Mouse (Mus musculus): ENCODE measurements around the gene Rps23. TPM values are rescaled to one million over a fixed set of nuclear protein-coding genes. Genes with fewer than 3 reads are reported as not detected.
"Not testable (repeated sequence)": the region's sequence is repeated elsewhere in the genome, so short reads cannot be mapped to it uniquely, and the experiment has no call there.

Rps23 gene
- total RNA-seq, 2 experiments from 2014 or later, result 174 to 212 TPM

- DNase-seq (ENCODE audit: low spot score in 2 of 2), result no peak
- intact Hi-C loops (cut with DNase I), result no loop called here
Observed at GRCm38 (mm10) chr13:90926938-90927633, 4.3 kb downstream of the Rps23 start.

GRCm38 (mm10) chr13:90928266-90928665 lies 5.5 kb downstream of the Rps23 start:
- DNase-seq (ENCODE audit: low spot score in 2 of 2); intact Hi-C loops (cut with DNase I): not testable (repeated sequence)

GRCm38 (mm10) chr13:90929847-90930246 lies 7.1 kb downstream of the Rps23 start:
- DNase-seq (ENCODE audit: low spot score in 2 of 2), result peak; percentile 89 to 91
- intact Hi-C loops (cut with DNase I), result no loop called here

- intact Hi-C loops (cut with DNase I), result no loop called here
- no peak for DNase-seq (ENCODE audit: low spot score in 2 of 2)
Observed at GRCm38 (mm10) chr13:90933256-90933655, 10.5 kb downstream of the Rps23 start.

GRCm38 (mm10) chr13:90935852-90936251 lies 13.1 kb downstream of the Rps23 start:
- DNase-seq (ENCODE audit: low spot score in 2 of 2), result no peak
- intact Hi-C loops (cut with DNase I), result no loop called here

- intact Hi-C loops (cut with DNase I), result no loop called here
- no peak for DNase-seq (ENCODE audit: low spot score in 2 of 2)
Observed at GRCm38 (mm10) chr13:90939192-90939591, 16.4 kb downstream of the Rps23 start.

- no peak for DNase-seq (ENCODE audit: low spot score in 2 of 2)
- intact Hi-C loops (cut with DNase I), result no loop called here
Observed at GRCm38 (mm10) chr13:90939600-90939999, 16.8 kb downstream of the Rps23 start.

GRCm38 (mm10) chr13:90958894-90959293 lies 36.1 kb downstream of the Rps23 start:
- intact Hi-C loops (cut with DNase I), result no loop called here

GRCm38 (mm10) chr13:90960591-90960990 lies 37.8 kb downstream of the Rps23 start:
- no peak for DNase-seq (ENCODE audit: low spot score in 2 of 2)
- intact Hi-C loops (cut with DNase I), result loop anchor here (10.0 kb wide), 1 partner anchor 674 kb away; no protein-coding TSS in a partner anchor

More at GRCm38 (mm10) chr13:90958894-90959293, 36.1 kb downstream of the Rps23 start:
- DNase-seq (ENCODE audit: low spot score in 2 of 2), result no peak

- intact Hi-C loops (cut with DNase I), result loop anchor here (10.0 kb wide), 1 partner anchor 672 kb away; no protein-coding TSS in a partner anchor
Observed at GRCm38 (mm10) chr13:90962836-90963760, 40.3 kb downstream of the Rps23 start.

GRCm38 (mm10) chr13:90964511-90964910 lies 41.8 kb downstream of the Rps23 start:
- DNase-seq (ENCODE audit: low spot score in 2 of 2), result no peak
- intact Hi-C loops (cut with DNase I), result loop anchor here (10.0 kb wide), 1 partner anchor 670 kb away; no protein-coding TSS in a partner anchor

More at GRCm38 (mm10) chr13:90962836-90963760, 40.3 kb downstream of the Rps23 start:
- no peak for DNase-seq (ENCODE audit: low spot score in 2 of 2)

- DNase-seq (ENCODE audit: low spot score in 2 of 2), result no peak
- intact Hi-C loops (cut with DNase I), result loop anchor here (5.0 to 10.0 kb wide), 3 partner anchors 126 to 669 kb away; no protein-coding TSS in a partner anchor
Observed at GRCm38 (mm10) chr13:90965996-90966395, 43.2 kb downstream of the Rps23 start.

- intact Hi-C loops (cut with DNase I), result loop anchor here (5.0 to 10.0 kb wide), 3 partner anchors 125 to 667 kb away; no protein-coding TSS in a partner anchor
- DNase-seq (ENCODE audit: low spot score in 2 of 2), result peak; percentile 89
Observed at GRCm38 (mm10) chr13:90967422-90967821, 44.7 kb downstream of the Rps23 start.

- intact Hi-C loops (cut with DNase I), result loop anchor here (5.0 to 10.0 kb wide), 3 partner anchors 123 to 666 kb away; no protein-coding TSS in a partner anchor
- DNase-seq (ENCODE audit: low spot score in 2 of 2), result no peak
Observed at GRCm38 (mm10) chr13:90968940-90969339, 46.2 kb downstream of the Rps23 start.

- intact Hi-C loops (cut with DNase I), result loop anchor here (5.0 kb wide), 1 partner anchor 492 kb away; the partner anchor contains the start of gene Ssbp2
- no peak for DNase-seq (ENCODE audit: low spot score in 2 of 2)
Observed at GRCm38 (mm10) chr13:90970259-90971017, 47.7 kb downstream of the Rps23 start.

GRCm38 (mm10) chr13:90973409-90973808 lies 50.7 kb downstream of the Rps23 start:
- intact Hi-C loops (cut with DNase I), result loop anchor here (5.0 kb wide), 1 partner anchor 489 kb away; the partner anchor contains the start of gene Ssbp2
- DNase-seq (ENCODE audit: low spot score in 2 of 2), result no peak
